Mouse (Mus musculus) kidney, postnatal 4 days (tissue): ENCODE data around the gene Cyp2b19.
"Not testable (repeated sequence)": the region's sequence is repeated elsewhere in the genome, so short reads cannot be mapped to it uniquely, and the experiment has no call there.

Experiments
- DNase-seq, 2 experiments: peaks; one replicate each; pipeline ENCODE4 v3.0.0; 2021; ENCODE audit warnings: mixed read lengths in 2 of 2

The Cyp2b19 gene

DNA sequence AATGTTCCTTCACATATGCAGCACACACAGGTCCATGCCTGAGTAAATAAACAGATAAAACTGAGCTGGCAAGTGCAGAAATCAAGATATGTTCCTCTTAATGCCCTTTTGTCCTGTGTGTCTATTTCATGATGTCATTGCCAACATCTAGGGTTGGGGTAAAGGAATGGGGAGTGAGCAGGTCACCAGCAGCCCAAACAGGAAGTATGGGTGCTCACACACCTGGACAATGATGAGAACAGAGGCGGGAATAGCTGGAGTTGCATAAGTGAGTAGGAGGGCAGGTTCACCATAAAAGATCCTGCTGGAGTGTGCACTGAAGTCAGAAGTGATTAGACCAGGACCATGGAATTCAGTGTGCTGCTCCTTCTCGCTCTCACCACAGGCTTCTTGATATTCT is at the start of gene Cyp2b19:
TSS of gene Cyp2b19 (plus strand) at position 301 of the 400 bp plus-strand sequence.
- no peak for DNase-seq

DNA sequence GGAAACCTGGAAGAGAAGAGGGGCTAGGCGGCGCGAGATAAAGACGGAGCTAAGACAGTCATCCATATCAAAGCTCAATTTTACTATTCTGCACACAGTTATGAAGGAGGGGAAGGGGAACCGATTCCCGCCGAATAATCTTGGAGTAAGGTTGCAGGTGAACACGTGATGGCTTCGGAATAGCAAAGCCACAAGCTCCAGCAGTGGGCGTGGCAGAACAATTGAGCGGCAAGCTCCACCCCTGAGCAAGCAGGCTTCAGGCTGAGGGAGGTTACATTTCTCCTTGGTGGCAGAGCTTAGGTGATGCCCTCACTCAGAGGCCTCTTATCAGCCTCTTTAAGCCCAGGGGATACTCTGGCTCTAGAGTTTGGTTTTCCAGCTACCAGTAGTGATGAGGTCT is 45.9 kb upstream of the Cyp2b19 start:
- no peak for DNase-seq

DNA sequence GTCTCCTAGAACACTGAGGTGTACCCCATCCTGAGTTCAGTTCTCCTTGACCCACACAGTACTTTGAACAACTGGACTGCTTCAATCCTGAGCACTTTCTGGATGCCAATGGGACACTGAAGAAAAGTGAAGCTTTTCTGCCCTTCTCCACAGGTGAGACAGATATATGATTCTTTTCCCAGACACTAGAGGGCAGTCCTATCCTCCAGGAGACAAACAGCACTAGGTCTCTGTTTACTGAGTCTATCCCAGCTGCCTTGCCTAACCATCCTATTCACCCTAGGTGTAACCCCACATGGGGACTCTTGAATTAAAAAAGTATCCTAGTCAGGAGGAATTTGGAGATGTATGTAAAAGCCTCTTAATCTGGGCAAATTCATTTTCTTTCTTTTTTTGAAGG is 18.0 kb upstream of the Cyp2b19 start:
- DNase-seq = no peak

DNA sequence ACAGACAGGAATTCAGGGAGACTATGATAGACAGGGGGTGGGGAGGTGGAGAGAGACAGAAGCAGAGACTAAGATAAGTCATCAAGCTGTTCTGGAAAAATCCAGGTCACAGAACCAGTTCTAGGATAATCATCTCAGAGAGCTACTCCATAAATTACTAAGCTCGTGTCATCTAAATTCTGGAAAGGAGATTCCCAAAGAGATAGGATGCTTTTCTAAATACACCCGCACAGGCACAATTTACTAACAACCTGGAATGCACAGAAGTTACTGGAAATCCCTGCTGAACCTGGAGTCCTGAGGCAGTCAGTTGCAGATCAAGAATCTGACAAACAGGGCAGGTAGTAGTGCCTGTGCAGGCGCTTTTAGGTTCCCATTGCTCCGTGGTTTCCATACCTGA is 13.0 kb upstream of the Cyp2b19 start:
- no peak for DNase-seq

DNA sequence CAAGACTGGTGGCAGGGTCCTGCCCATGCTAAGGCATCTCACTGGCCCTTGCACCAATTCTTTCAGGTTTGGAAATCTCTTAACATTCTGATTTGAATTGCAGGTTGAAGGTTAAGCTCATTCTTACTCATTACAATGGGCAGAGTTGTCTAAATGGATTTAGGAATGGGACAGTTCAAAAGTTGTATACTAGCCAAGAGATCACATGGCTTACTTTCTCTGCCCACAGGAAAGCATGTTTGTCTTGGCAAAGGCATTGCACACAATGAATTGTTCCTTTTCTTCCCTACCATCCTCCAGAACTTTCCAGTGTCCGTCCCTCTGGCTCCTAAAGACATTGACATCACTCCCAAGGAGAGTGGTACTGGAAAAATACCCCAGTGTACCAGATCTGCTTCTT is 11.5 kb upstream of the Cyp2b19 start:
- DNase-seq = no peak

DNA sequence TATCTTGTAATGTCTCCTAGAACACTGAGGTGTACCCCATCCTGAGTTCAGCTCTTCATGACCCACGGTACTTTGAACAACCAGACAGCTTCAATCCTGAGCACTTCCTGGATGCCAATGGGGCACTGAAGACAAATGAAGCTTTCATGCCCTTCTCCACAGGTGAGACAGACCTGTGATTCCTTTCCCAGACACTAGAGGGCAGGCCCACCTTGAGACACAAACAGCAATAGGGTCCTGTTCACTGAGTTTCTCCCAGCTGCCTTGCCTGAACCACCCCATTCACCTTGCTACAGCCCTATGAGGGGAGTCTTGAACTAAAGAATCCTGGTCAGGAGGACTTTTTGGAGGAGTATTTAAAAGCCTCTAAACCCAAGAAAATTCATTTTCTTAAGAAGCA is 10.1 kb downstream of the Cyp2b19 start:
- DNase-seq = peak; percentile 40 to 61

DNA sequence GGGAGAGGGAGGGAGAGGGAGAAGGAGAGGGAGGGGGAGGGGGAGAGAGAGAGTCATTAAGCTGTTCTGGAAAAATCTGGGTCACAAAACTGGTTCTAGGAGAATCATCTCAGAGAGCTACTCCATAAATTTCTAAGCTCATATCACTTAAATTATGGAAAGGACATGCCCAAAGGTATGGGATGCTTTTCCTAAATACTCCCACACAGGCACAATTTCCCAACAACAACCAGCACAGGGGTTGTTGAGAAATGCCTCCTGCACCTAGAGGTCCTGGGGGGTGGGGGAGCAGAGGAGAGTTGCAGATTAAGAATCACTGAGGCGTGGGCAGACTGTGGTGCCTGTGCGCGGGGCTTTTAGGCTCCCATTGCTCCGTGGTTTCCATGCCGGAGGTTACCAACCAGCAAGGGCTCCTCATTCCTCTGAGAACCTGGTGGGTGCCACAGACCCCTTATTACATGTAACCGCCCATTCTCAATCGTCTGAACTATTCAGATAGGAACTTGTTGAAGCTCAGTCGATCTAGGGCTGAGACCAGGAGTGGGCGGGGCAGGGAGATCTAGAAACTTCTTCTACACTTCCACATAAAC is 13.0 kb downstream of the Cyp2b19 start:
- no peak for DNase-seq

DNA sequence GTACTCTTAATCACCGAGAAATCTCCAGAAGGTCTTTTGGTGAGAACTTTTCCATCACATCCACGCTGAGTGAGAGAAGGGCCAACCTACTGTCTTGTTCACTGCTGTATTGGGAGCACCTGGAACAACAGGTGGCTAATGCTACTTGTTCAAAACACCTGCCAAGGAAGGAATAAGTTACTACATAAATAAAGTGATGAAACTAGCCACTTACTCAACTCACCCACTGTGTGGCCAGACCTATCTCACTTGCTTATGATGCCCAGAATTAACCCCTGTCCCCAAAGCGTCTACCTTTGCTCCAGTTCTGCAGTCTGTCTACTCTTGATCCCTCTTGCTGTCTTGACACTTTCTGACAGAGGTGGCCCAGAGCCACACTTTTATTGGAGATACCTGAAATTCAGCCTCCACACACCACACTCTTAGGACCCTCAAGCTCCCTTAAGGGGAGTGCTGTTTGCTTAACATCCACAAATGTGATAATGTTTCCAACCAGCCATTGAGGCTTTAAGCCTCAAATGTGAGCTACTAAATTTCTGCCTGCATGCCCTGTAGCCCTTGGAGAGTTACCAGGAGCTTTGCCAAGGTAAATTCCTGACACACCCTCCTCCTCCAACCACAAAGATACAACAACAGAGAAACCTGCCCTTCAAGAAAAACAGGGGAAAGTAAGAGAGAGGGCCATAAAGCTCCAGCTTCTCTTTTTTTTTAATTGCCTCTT is 16.1 kb downstream of the Cyp2b19 start:
- no peak for DNase-seq

DNA sequence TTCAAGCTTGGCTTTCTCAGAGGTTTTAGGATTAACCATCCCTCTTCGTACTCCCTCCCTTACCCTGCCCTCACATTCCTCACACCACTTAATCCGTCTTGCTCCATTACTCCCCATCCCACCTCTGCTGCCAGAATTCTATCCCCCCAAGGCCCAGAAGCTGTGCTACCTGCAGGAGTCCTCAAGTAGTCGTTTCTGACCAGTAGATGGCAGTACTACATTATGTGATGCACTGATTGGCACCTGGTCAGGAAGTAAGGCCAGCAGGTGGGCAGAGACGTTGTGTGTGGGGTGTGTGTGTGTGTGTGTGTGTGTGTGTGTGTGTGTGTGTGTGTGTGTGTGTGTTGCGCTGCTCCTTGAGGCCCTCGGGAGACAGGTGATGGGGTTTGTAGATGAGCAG is 18.9 kb downstream of the Cyp2b19 start:
- peak; percentile 9 to 31 for DNase-seq

DNA sequence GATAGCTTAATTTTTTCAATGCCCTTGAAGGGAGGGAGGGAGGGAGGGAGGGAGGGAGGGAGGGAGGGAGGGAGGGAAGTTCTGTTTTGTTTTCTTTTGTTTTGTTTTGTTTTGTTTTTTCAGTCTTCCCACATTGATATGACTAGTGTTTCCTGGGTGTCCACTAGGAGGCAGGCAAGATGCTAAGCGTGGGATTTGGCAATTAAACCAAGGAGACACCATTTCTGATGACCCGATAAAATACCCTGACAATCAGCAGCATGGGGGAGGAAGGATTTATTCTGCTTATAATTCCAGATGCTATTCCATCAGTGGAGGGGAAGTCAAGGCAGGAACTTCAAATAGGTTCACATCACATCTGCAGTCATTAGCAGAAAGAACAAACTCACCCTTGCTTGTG is 20.9 kb downstream of the Cyp2b19 start:
- no peak for DNase-seq

DNA sequence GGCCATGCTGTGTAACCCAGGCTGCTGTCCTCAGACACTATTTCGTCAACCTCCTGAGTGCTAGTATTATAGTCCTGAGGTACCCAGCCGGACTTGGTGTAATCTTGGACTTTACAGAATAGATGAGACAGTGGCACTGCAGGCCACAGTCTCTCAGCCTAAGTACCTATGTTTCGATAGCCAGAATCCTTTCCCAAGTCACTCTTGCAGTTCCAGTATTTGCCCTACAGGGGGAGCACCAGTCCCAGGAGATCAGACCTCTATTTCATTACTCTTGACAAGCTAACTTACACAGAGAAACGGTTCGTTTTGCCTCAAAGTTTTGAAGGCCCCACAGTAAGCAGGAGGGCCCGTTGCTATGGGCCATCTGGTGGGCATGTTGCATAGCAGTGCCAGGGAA is 21.5 kb downstream of the Cyp2b19 start:
- peak; percentile 64 for DNase-seq

DNA sequence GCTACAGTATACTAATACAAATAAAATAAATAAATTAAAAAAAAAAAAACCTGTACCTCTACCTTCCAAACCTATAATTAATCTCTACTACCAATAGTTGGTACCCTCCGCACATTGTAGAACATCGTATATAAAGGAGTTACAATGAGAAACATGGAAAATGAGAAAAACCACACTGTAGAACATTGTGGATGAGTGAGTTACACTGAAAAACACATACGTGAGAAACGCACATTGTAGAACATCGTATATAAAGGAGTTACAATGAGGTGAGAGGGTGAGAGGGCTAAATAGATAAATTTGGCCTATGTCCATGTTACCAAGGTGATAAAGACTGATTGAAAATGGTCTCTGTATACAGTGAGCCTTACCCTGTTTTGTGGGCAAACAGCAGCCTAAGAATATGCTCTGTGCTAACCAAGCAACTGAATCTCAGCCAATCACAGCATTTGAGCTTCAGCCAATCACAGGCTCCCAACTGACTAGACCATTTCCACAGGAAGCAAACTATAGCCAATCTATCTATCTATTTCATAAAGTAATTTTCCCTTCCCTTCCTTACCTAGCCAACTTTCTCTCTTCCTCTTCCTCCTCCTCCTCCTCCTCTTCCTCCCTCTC is 23.0 kb downstream of the Cyp2b19 start:
- DNase-seq = no peak

DNA sequence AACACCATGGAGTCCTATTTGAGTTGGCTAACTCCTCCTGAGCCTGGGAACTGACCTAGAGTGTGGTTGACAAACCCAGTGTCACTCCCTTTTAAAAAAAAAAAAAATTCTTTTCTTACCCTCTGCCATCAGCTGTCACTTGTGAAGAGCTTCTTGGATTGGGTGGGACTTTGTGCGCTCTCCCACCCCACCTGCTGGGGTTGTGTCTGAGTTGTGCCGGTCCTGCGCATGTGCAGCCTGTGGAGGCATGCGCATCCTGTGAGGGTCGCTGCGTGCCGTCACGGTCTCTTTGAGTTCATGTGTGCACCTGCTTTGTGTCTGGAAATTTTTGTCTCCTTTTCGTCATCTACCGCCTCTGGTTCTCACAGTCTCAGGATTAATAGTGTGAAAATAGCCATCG is 23.6 kb downstream of the Cyp2b19 start:
- DNase-seq = peak; percentile 49 to 63

DNA sequence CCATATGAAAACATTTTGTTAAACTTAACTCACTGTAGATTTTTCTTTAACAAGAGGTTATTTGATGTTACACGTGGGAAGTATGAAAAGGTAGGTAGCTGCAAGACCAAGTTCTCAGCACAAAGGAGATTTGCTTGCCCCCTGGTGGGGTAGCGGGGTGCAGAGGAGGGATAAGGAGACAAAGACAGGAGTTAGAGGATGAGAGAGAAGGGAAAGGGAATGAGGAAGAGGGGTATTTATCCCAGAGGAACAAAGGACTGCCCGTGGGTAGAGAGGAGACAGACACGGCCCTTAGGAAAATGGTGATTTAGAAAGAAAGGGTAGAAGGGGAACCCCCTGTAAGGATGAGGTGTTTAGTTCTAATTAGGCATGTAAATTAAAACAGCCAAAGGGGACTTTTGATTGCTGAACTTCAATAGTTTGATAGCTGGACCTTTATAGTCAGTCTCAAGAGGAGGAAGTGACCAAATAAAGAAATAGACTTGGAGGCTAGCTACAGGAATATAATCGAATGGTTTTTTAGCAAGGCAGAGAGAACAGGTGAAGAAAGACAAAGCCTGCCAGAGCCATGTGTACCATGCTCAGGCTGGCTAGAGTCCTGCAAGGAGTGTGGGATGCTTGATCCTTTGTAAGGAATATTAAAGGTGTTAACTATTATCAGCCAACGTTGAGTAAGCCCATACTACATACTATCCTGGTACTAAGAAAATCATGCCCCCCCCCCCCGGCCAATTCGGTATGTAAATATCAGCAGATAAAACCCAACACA is 24.2 kb downstream of the Cyp2b19 start:
- no peak for DNase-seq

DNA sequence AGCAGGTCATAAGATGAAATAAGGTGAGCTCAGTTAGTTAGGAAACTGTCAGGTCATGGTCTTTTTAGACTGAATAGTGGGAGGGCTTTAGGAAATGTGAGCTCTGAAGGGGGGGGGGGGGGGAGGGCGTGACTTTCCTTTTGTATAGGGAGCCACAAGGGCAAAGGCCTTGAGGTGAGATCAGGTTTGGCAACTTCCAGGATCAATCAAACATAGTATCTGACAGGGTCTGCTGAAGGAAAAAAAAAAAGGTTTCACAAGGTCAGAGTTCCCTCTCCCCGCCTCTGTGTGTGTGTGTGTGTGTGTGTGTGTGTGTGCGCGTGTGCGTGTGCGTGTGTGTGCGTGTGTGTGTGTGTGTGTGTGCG is 24.8 kb downstream of the Cyp2b19 start:
- DNase-seq = no peak

DNA sequence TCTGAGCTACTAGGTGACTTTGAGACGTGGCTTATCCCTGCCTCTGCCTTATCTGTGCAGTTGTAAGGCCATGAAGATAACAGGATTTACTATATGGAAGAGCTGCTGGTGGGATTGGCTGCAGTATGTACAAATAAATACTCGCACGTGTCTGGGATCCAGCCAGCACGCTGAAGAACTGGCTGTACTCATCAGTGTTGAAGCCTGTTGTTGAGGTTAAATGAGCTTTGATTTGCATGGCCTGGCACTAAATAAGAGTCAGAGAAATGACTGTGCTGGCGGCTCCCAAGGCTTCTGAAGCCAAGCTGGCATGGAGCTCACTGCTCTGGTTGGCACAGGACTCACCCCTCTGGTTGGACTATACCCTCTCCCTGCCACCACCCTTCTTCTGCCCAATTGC is 26.2 kb downstream of the Cyp2b19 start:
- no peak for DNase-seq

DNA sequence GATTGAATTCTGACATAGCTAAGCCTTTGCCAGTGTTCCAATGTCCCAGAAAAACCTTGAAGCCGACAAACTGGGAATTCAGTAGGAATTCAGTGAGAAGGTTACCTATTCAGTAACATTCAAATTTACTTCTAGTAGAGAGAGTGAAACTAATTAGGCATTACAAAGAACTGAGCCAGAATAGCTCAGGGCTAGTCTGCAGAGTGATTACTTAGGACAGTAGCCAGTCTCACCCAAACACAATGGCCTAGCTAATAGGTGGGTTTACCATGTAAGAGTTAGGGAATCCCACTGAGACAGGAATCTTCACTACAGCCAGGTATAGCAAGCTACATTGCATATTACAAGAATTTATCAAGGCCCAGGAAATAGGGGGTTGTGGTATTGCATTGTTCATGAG is 29.1 kb downstream of the Cyp2b19 start:
- not testable (repeated sequence) for DNase-seq

DNA sequence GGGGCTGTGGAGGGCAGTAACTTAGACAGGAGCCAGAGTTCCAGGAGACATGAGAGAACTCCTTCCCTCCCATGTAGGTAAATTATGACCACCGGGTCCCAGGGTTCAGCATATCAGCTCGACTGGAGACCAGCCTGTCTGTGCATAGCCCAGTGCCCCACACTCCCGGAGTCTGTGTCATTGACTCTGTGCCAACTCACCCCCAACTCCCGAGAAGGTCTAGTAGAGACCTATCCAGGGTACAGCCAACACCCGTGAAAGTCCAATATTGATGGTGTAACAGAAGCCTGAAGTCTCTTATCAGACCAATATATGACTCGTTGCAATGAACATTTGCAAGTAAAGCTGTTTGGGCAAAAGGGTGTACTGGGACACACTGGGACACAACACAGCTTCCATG is 33.0 kb downstream of the Cyp2b19 start:
- no peak for DNase-seq

DNA sequence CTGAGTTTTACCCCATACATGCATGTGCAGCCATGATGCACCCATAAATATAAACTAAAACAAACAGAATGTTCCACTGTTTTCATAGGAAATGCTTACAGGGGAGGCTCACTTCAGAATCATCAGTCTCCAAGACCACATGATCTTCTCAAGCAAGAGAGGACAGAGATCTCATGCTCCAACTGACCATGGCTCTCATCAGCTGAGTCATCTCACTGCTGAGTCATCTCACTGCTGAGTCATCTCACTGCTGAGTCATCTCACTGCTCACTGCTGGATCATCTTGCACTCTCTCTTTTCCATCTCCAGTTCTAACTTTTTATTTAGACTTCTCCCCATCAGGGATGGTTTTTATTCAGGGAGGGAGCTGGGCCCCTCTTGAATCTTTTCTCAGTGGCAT is 43.2 kb downstream of the Cyp2b19 start:
- no peak for DNase-seq

DNA sequence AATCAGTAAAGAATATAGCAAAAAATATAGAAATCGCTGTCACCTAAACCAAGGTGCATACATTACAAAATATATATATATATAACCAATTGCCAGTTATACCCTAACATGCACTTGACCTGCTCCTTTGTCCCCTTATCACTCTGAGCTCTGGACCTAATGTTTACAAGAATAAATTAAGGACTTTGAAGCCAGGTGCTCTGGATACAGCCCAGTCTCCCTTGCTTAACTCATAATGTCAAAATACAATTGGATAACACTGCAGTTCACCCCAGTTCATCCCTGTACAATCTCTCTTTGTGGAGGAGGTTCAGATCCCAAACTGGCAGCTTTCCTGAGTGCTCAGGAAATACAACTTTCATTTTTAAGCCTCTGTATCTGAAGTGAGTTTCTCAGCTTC is 44.1 kb downstream of the Cyp2b19 start:
- no peak for DNase-seq

DNA sequence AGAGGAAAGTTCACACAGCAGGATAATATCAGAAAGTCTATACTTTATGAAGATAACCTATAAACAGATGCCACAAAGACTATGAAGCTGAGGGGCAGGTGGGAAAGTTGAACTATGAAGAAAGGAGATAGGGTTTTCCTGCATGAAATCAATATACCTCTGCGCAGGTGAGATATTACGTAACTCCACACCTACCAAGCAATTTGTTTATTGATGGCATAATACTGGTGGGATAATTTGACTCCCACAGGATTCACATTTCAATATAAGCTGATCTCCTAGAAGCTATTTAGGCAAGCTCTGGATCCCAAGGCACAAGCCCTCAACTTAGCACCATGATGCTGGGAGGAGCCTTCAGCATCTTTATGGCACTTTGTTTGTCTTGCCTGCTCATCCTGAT is 51.6 kb downstream of the Cyp2b19 start, which contains the start of gene Cyp2g1:
TSS of gene Cyp2g1 (plus strand) at position 301 of the 400 bp plus-strand sequence.
- DNase-seq = no peak
